9 mouse cellular contexts compared by ENCODE assay signal in genomic region chr7:30698589-30698988, GRCm38 (mm10). TPM values are rescaled to one million over a fixed set of nuclear protein-coding genes. Genes with fewer than 3 reads are reported as not detected.
DNase-seq lines count a peak whose midpoint lies in the region; ATAC-seq and TF ChIP-seq lines count a peak whose summit lies in the region.
"Had no signal": no experiment of that assay in that cellular context is flagged by ENCODE, and none has a peak within 500 bp of the region (broad histone marks: within the 10 kb centered on the region; RNA-seq: fewer than 3 reads in every experiment).

Gene 2200002J24Rik, plus strand, starts transcription at chr7:30698926.

- no peak within 1 kb of the TSS for H3K4me3 ChIP-seq in lung, postnatal 0 days (ENCODE audit: low read depth, low read length)
- no peak within 1 kb of the TSS for H3K4me3 ChIP-seq in intestine, embryonic 16.5 days (ENCODE audit: low read length)
- peak within 1 kb of the TSS; percentile 84 for H3K4me3 ChIP-seq in testis, adult 2 months (ENCODE audit: control insufficient read depth, low read depth, low read length)
- H3K4me3 ChIP-seq in midbrain, embryonic 14.5 days (replicated peaks; ENCODE audit: low read depth, low read length) = no peak within 1 kb of the TSS

- no peaks in the 10 kb centered on the region for H3K9me3 ChIP-seq in lung, postnatal 0 days (ENCODE audit: low read length)
- no peaks in the 10 kb centered on the region for H3K9me3 ChIP-seq in intestine, embryonic 16.5 days (ENCODE audit: control insufficient read depth, low read length)
- H3K9me3 ChIP-seq in midbrain, embryonic 14.5 days (ENCODE audit: control insufficient read depth, low read length) = no peaks in the 10 kb centered on the region

- 0 out of 2 replicates have a peak, but pooled peaks cover 3% of the 10 kb centered on the region for H3K4me1 ChIP-seq in lung, postnatal 0 days (ENCODE audit: insufficient read depth, low read depth, low read length)
- peaks cover 11% of the 10 kb centered on the region; the same call in 1 of the 2 replicates for H3K4me1 ChIP-seq in intestine, embryonic 16.5 days (ENCODE audit: control insufficient read depth, insufficient read depth, low read length)
- peaks cover 5% of the 10 kb centered on the region for H3K4me1 ChIP-seq in testis, adult 2 months (ENCODE audit: control insufficient read depth, insufficient read depth, low read length)
- no peaks in the 10 kb centered on the region for H3K4me1 ChIP-seq in midbrain, embryonic 14.5 days (ENCODE audit: control insufficient read depth, insufficient read depth, low read length)

- TF ChIP-seq CTCF in lung, postnatal 0 days (IDR thresholded peaks at IDR 0.05) = no peak
- TF ChIP-seq CTCF in testis, adult 2 months (IDR thresholded peaks at IDR 0.05; ENCODE audit: control insufficient read depth, insufficient read depth, insufficient replicate concordance, low read depth, low read length) = no peak; the same call in 1 of the 2 replicates

- TF ChIP-seq POLR2A in testis, adult 2 months (IDR thresholded peaks at IDR 0.05; ENCODE audit: control insufficient read depth, low read depth, low read length) = no peak

- ATAC-seq in lung, postnatal 0 days = peak; percentile 41
- peak; percentile 89 for ATAC-seq in intestine, embryonic 16.5 days
- no peak for ATAC-seq in midbrain, embryonic 14.5 days (ENCODE audit: low FRiP score, low TSS enrichment)

- WGBS in lung, postnatal 0 days = 33% methylated on average over 9 of the region's 9 CpGs
- WGBS in intestine, embryonic 16.5 days = 38% methylated on average over 9 of the region's 9 CpGs
- 39% methylated on average over 9 of the region's 9 CpGs for WGBS in midbrain, embryonic 14.5 days

- H3K27me3 ChIP-seq in lung, postnatal 0 days (replicated peaks; ENCODE audit: insufficient read depth, low read length) = no peaks in the 10 kb centered on the region
- no peaks in the 10 kb centered on the region for H3K27me3 ChIP-seq in intestine, embryonic 16.5 days (replicated peaks; ENCODE audit: control insufficient read depth, insufficient read depth, low read length)
- H3K27me3 ChIP-seq in testis, adult 2 months (ENCODE audit: control insufficient read depth, insufficient read depth, low read length) = no peaks in the 10 kb centered on the region
- H3K27me3 ChIP-seq in midbrain, embryonic 14.5 days (ENCODE audit: control insufficient read depth, insufficient read depth, low read length) = no peaks in the 10 kb centered on the region

- no peak within 1 kb of the TSS for H3K4me2 ChIP-seq in lung, postnatal 0 days (replicated peaks; ENCODE audit: low read depth, low read length)
- H3K4me2 ChIP-seq in intestine, embryonic 16.5 days (ENCODE audit: low read depth, low read length) = no peak within 1 kb of the TSS
- no peak within 1 kb of the TSS for H3K4me2 ChIP-seq in midbrain, embryonic 14.5 days (ENCODE audit: low read length)

- no peak within 1 kb of the TSS for H3K9ac ChIP-seq in lung, postnatal 0 days (replicated peaks; ENCODE audit: low read depth)
- H3K9ac ChIP-seq in intestine, embryonic 16.5 days (ENCODE audit: low read depth, low read length) = no peak within 1 kb of the TSS
- no peak within 1 kb of the TSS for H3K9ac ChIP-seq in midbrain, embryonic 14.5 days (replicated peaks; ENCODE audit: low read length)

- no peaks in the 10 kb centered on the region for H3K36me3 ChIP-seq in lung, postnatal 0 days (ENCODE audit: insufficient read depth, low read length)
- H3K36me3 ChIP-seq in intestine, embryonic 16.5 days (ENCODE audit: control insufficient read depth, insufficient read depth, low read length) = no peaks in the 10 kb centered on the region
- H3K36me3 ChIP-seq in testis, adult 2 months (ENCODE audit: control insufficient read depth, insufficient read depth, low read length) = no peaks in the 10 kb centered on the region
- H3K36me3 ChIP-seq in midbrain, embryonic 14.5 days (ENCODE audit: control insufficient read depth, insufficient read depth, low read length) = no peaks in the 10 kb centered on the region

- DNase-seq in lung, postnatal 0 days (ENCODE audit: low spot score) = peak; percentile 68
- DNase-seq in lung, postnatal 14 days = no peak
- peak; percentile 88 for DNase-seq in adrenal gland, adult 8-10 months
- DNase-seq in left cerebral cortex, adult 9 months (ENCODE audit: low spot score in 2 of 2) = no peak
- DNase-seq in frontal cortex, adult 2 months (ENCODE audit: extremely low spot score in 1 of 2, low spot score in 1 of 2) = no peak
- no peak for DNase-seq in midbrain, embryonic 14.5 days
- DNase-seq: cerebellum, adult 11 months had no signal

- TF ChIP-seq EP300 in lung, postnatal 0 days (IDR thresholded peaks at IDR 0.05) = no peak

- H3K27ac ChIP-seq in lung, postnatal 0 days (ENCODE audit: low read length) = no peak within 1 kb of the TSS
- H3K27ac ChIP-seq in intestine, embryonic 16.5 days (ENCODE audit: low read length) = peak within 1 kb of the TSS; percentile 33
- peak within 1 kb of the TSS; percentile 83 for H3K27ac ChIP-seq in testis, adult 2 months (ENCODE audit: control insufficient read depth, insufficient read depth, low read depth, low read length)
- H3K27ac ChIP-seq in midbrain, embryonic 14.5 days (replicated peaks; ENCODE audit: low read depth, low read length) = no peak within 1 kb of the TSS

RNA-seq across cellular contexts. Expression of gene 2200002J24Rik, which starts in this region (rescaled TPM):
- polyA plus RNA-seq in lung, postnatal 0 days (2015; fragmentation: Nextera tagmentation; extraction: Ambion mirVana) = 0.69 and 1.2 TPM in 2 replicates
- 10 to 100 TPM in 1 of 4 experiments, 1 to 10 TPM in 3; 2.5 to 12.3 (median 5.8) TPM for total RNA-seq in adrenal gland, adult 8-10 months (2022)
- polyA plus RNA-seq in intestine, embryonic 16.5 days (2015; fragmentation: Nextera tagmentation; extraction: Ambion mirVana) = 4.7 and 4.8 TPM in 2 replicates
- polyA plus RNA-seq in testis, adult 2 months (2012; rRNA removed) = 88.8 and 103 TPM in 2 replicates
- not detected in 2 replicates for polyA plus RNA-seq in frontal cortex, adult 2 months (2012; rRNA removed)
- not detected in 2 replicates for polyA plus RNA-seq in midbrain, embryonic 14.5 days (2014; fragmentation: Nextera tagmentation; extraction: Ambion mirVana)

Comparison
In these comparisons a context has a peak if more than half of its experiments do, and no peak if none do; other contexts are left out.
1. RNA of gene 2200002J24Rik (polyA plus RNA-seq): 88.8 to 103 TPM in testis, adult 2 months; 4.7 to 4.8 TPM in intestine, embryonic 16.5 days, 0.69 to 1.2 TPM in lung, postnatal 0 days, not detected in frontal cortex, adult 2 months and not detected in midbrain, embryonic 14.5 days; every median in the first group is over 10 times any median in the second.
2. DNase-seq: peak in lung, postnatal 0 days (single experiment) and adrenal gland, adult 8-10 months (single experiment); none in lung, postnatal 14 days (single experiment), left cerebral cortex, adult 9 months (0 of 2), frontal cortex, adult 2 months (0 of 2) and midbrain, embryonic 14.5 days (single experiment).
3. H3K27ac ChIP-seq: peak in intestine, embryonic 16.5 days (single experiment) and testis, adult 2 months (single experiment); none in lung, postnatal 0 days (single experiment) and midbrain, embryonic 14.5 days (single experiment).